Mouse (Mus musculus): Measurements from ENCODE around the gene Pom121l2.

DNA sequence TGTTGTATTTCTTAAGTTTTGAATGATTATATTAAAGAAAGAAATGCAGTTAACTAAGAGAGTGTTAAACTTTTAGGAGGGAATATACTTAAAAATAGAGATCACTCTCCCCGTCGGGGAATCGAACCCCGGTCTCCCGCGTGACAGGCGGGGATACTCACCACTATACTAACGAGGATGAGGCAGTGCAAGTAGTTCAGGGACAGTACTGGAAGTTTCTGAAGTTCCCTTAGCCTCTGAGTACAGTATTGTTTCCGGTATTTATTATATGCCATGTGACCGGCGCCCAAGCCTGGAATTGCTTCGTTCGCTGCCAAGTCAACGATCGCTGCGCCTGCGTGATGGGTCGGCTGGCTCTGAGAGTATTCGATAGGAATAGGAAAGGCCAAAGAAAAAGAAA, 40.8 kb upstream of the Pom121l2 start:
- no peak for TF ChIP-seq POLR2A (IDR thresholded peaks at IDR 0.05; ENCODE audit: borderline replicate concordance, extremely low read depth, low read depth, low read length)
- no peak for TF ChIP-seq CTCF (IDR thresholded peaks at IDR 0.05; ENCODE audit: insufficient read depth, low read length)
